Mouse (Mus musculus): ENCODE measurements at regions not wholly inside any gene's neighbourhood (a gene's known extent, or its start where the extent isn't known, plus 50 kb on each side); places are given as distances from the start of the nearest gene placed in this dataset.

- WGBS: 70% methylated on average over 6 of the region's 6 CpGs
- Histone ChIP-seq H3K36me3 (ENCODE audit: control insufficient read depth, insufficient read depth, low read length) (no peaks in the 10 kb centered on the region), H3K4me1 (ENCODE audit: control insufficient read depth, insufficient read depth, low read length) (0 out of 2 replicates have a peak, but pooled peaks cover 6% of the 10 kb centered on the region), H3K27ac (ENCODE audit: low read length) (no peak overlapping the region), H3K4me2 (ENCODE audit: low read depth, low read length) (no peak overlapping the region), H3K9ac (ENCODE audit: low read length) (no peak overlapping the region), H3K4me3 (replicated peaks; ENCODE audit: low read length) (no peak overlapping the region), H3K9me3 (replicated peaks; ENCODE audit: control insufficient read depth, low read length) (no peaks in the 10 kb centered on the region), H3K27me3 (ENCODE audit: control insufficient read depth, insufficient read depth, low read length) (no peaks in the 10 kb centered on the region)
- ATAC-seq (ENCODE audit: insufficient read depth, low FRiP score): no peak
Observed at GRCm38 (mm10) chr8:116053043-116053442, 345.4 kb upstream of the Maf start.

DNA sequence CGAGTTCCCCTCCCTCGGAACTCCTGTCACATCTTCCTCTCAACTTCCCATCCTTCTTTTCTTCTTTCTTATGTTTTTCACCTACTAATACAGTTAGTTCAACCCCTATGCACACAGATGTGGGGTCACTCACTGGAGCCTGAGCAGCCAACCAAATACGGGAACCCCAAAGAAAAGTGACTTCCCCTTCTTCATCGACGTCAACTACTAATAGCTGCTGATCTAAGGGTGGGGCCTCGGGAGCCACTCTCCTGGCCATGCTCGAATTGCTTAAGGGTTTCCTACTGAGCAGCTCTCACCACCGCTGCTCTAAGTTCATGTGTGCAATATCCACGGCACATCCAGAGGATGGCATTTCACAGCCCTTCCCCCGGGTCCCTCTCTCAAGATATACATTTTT is 340.9 kb upstream of the Maf start:
- Histone ChIP-seq H3K4me2 (ENCODE audit: low read depth, low read length) (no peak overlapping the region), H3K27me3 (ENCODE audit: control insufficient read depth, insufficient read depth, low read length) (no peaks in the 10 kb centered on the region), H3K27ac (ENCODE audit: low read length) (no peak overlapping the region), H3K4me3 (replicated peaks; ENCODE audit: low read length) (no peak overlapping the region), H3K4me1 (ENCODE audit: control insufficient read depth, insufficient read depth, low read length) (no peaks in the 10 kb centered on the region), H3K9ac (ENCODE audit: low read length) (no peak overlapping the region), H3K36me3 (ENCODE audit: control insufficient read depth, insufficient read depth, low read length) (no peaks in the 10 kb centered on the region), H3K9me3 (replicated peaks; ENCODE audit: control insufficient read depth, low read length) (no peaks in the 10 kb centered on the region)
- ATAC-seq (ENCODE audit: insufficient read depth, low FRiP score): no peak
- WGBS: 84% methylated on average over 10 of the region's 10 CpGs

GRCm38 (mm10) chr8:116046859-116047258 is 339.3 kb upstream of the Maf start:
- no peaks in the 10 kb centered on the region for H3K27me3 ChIP-seq (ENCODE audit: control insufficient read depth, insufficient read depth, low read length)
- H3K9me3 ChIP-seq (replicated peaks; ENCODE audit: control insufficient read depth, low read length): no peaks in the 10 kb centered on the region
- no peaks in the 10 kb centered on the region for H3K36me3 ChIP-seq (ENCODE audit: control insufficient read depth, insufficient read depth, low read length)
- H3K27ac ChIP-seq (ENCODE audit: low read length): no peak overlapping the region
- H3K4me1 ChIP-seq (ENCODE audit: control insufficient read depth, insufficient read depth, low read length): no peaks in the 10 kb centered on the region
- no peak overlapping the region for H3K4me3 ChIP-seq (replicated peaks; ENCODE audit: low read length)
- WGBS: 64% methylated on average over 3 of the region's 3 CpGs
- no peak overlapping the region for H3K9ac ChIP-seq (ENCODE audit: low read length)
- no peak for ATAC-seq (ENCODE audit: insufficient read depth, low FRiP score)
- no peak overlapping the region for H3K4me2 ChIP-seq (ENCODE audit: low read depth, low read length)

DNA sequence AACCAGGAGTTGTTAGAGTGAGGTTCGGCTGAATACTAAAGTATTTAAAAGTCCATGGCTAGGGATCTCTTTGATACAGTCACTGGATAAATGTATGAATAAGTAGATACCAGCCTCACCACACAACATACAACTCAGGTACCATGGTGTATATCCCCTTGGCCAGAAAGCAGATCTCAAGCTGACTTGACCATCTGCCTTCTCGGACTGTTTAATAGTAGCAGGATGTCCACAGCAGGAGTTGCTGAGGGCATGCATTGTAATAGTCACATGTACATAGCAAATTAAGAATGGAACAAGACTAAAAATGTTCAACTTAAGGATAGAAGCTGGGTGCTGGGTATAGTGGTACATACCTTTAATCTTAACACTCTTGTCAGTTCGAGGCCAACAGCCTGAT is 337.9 kb upstream of the Maf start:
- Histone ChIP-seq H3K27me3 (ENCODE audit: control insufficient read depth, insufficient read depth, low read length) (no peaks in the 10 kb centered on the region), H3K36me3 (ENCODE audit: control insufficient read depth, insufficient read depth, low read length) (no peaks in the 10 kb centered on the region), H3K9ac (ENCODE audit: low read length) (no peak overlapping the region), H3K27ac (ENCODE audit: low read length) (no peak overlapping the region), H3K4me3 (replicated peaks; ENCODE audit: low read length) (no peak overlapping the region), H3K9me3 (replicated peaks; ENCODE audit: control insufficient read depth, low read length) (no peaks in the 10 kb centered on the region), H3K4me1 (ENCODE audit: control insufficient read depth, insufficient read depth, low read length) (no peaks in the 10 kb centered on the region), H3K4me2 (ENCODE audit: low read depth, low read length) (no peak overlapping the region)
- WGBS: 83% methylated on average over 3 of the region's 3 CpGs
- ATAC-seq (ENCODE audit: insufficient read depth, low FRiP score): no peak

DNA sequence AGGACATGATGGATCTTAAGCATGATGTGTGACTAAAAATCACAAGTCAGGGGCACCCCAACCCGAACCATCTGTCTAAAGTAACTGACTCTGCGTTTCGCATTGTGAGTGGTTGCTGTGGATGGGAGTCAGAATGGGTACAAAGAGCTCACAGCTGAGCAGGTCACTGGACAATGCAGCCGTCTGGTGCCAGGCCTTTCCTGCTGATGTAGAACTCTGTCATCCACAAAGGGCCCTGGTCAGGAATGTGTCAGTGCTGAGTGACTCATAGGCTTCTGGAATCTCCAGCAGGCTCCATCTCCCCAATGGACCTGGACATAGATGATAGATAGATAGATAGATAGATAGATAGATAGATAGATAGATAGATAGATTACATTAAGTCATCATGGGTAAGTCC is 335.8 kb upstream of the Maf start:
- no peak for ATAC-seq (ENCODE audit: insufficient read depth, low FRiP score)

DNA sequence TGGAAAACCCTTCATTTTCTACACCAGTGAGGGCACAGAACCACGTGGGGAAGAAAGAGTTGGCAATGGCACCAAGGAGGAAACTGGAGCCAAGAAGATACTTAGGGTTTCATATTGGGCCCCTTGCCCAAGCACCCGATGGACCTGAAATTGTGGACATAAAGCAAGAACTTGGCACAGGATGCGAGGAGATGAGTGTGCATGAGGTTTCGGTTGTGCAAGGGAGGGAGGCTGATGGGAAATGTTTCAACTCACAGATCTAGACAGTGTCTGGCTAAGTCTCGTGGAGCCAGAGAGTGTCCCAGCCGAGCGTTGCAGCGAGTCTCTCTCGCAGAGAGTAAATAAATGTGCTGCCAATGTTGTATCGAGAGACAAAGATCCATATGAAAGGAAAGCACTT is 323.4 kb upstream of the Maf start:
- Histone ChIP-seq H3K27me3 (ENCODE audit: control insufficient read depth, insufficient read depth, low read length) (no peaks in the 10 kb centered on the region), H3K4me3 (replicated peaks; ENCODE audit: low read length) (no peak overlapping the region), H3K9ac (ENCODE audit: low read length) (no peak overlapping the region), H3K4me2 (ENCODE audit: low read depth, low read length) (no peak overlapping the region), H3K9me3 (replicated peaks; ENCODE audit: control insufficient read depth, low read length) (no peaks in the 10 kb centered on the region), H3K4me1 (ENCODE audit: control insufficient read depth, insufficient read depth, low read length) (no peaks in the 10 kb centered on the region), H3K27ac (ENCODE audit: low read length) (no peak overlapping the region), H3K36me3 (ENCODE audit: control insufficient read depth, insufficient read depth, low read length) (no peaks in the 10 kb centered on the region)
- WGBS: 88% methylated on average over 10 of the region's 10 CpGs
- ATAC-seq (ENCODE audit: insufficient read depth, low FRiP score): no peak

More for the DNA sequence above, 335.8 kb upstream of the Maf start:
- Histone ChIP-seq H3K27ac (ENCODE audit: low read length) (no peak overlapping the region), H3K4me3 (replicated peaks; ENCODE audit: low read length) (no peak overlapping the region), H3K36me3 (ENCODE audit: control insufficient read depth, insufficient read depth, low read length) (no peaks in the 10 kb centered on the region), H3K9ac (ENCODE audit: low read length) (no peak overlapping the region), H3K4me1 (ENCODE audit: control insufficient read depth, insufficient read depth, low read length) (no peaks in the 10 kb centered on the region), H3K27me3 (ENCODE audit: control insufficient read depth, insufficient read depth, low read length) (no peaks in the 10 kb centered on the region), H3K9me3 (replicated peaks; ENCODE audit: control insufficient read depth, low read length) (no peaks in the 10 kb centered on the region), H3K4me2 (ENCODE audit: low read depth, low read length) (no peak overlapping the region)
- WGBS: 83% methylated on average over 4 of the region's 4 CpGs

DNA sequence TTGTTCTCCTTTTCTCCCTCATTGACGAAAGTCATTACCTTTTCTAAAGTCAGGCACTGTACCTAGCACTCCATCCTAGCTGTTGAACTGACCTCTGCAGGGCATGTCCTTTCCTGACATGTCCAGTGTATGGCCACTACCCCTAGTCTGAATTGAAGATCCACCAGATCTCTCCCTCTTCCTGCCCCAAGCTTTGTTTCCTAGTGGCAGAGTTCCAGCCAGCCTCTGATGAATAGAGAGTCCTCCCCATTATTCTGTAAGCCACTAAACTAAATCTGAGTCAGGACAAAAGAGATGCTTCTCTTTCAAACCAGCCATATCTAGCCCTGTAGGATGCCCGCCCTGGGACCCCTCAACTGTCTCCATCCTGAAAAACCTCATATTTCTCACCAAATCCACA is 317.7 kb upstream of the Maf start:
- no peak for ATAC-seq (ENCODE audit: insufficient read depth, low FRiP score)
- no peaks in the 10 kb centered on the region for H3K27me3 ChIP-seq (ENCODE audit: control insufficient read depth, insufficient read depth, low read length)
- H3K9me3 ChIP-seq (replicated peaks; ENCODE audit: control insufficient read depth, low read length): no peaks in the 10 kb centered on the region
- H3K4me1 ChIP-seq (ENCODE audit: control insufficient read depth, insufficient read depth, low read length): no peaks in the 10 kb centered on the region
- H3K27ac ChIP-seq (ENCODE audit: low read length): no peak overlapping the region
- no peak overlapping the region for H3K4me2 ChIP-seq (ENCODE audit: low read depth, low read length)
- H3K4me3 ChIP-seq (replicated peaks; ENCODE audit: low read length): no peak overlapping the region
- WGBS: 81% methylated on average over 2 of the region's 2 CpGs
- H3K9ac ChIP-seq (ENCODE audit: low read length): no peak overlapping the region
- no peaks in the 10 kb centered on the region for H3K36me3 ChIP-seq (ENCODE audit: control insufficient read depth, insufficient read depth, low read length)

DNA sequence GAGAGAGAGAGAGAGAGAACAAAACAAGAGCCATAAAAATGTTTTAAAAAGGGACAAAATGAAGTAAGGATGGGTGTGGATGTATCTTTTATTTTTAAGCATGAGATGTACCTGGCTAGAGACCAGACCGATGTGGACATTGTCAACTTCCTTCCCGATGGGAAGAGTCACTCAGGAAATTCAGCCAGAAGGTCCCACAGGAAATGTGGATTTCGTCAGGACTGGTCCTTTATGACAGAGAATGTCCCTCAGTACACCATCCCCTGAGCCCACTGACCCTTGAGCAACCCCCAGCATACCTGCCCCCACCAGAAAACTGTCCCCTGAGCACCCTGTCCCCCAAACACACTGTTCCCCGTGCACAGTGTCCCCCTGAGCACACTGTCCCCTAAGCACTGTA is 317.2 kb upstream of the Maf start:
- Histone ChIP-seq H3K4me2 (ENCODE audit: low read depth, low read length) (no peak overlapping the region), H3K9ac (ENCODE audit: low read length) (no peak overlapping the region), H3K4me1 (ENCODE audit: control insufficient read depth, insufficient read depth, low read length) (no peaks in the 10 kb centered on the region), H3K4me3 (replicated peaks; ENCODE audit: low read length) (no peak overlapping the region), H3K9me3 (replicated peaks; ENCODE audit: control insufficient read depth, low read length) (no peaks in the 10 kb centered on the region), H3K36me3 (ENCODE audit: control insufficient read depth, insufficient read depth, low read length) (no peaks in the 10 kb centered on the region), H3K27me3 (ENCODE audit: control insufficient read depth, insufficient read depth, low read length) (no peaks in the 10 kb centered on the region), H3K27ac (ENCODE audit: low read length) (no peak overlapping the region)
- 63% methylated on average over 4 of the region's 4 CpGs for WGBS
- ATAC-seq (ENCODE audit: insufficient read depth, low FRiP score): no peak

GRCm38 (mm10) chr8:116021691-116022090 is 314.1 kb upstream of the Maf start:
- no peak for ATAC-seq (ENCODE audit: insufficient read depth, low FRiP score)
- H3K27ac ChIP-seq (ENCODE audit: low read length): no peak overlapping the region
- H3K9ac ChIP-seq (ENCODE audit: low read length): no peak overlapping the region

DNA sequence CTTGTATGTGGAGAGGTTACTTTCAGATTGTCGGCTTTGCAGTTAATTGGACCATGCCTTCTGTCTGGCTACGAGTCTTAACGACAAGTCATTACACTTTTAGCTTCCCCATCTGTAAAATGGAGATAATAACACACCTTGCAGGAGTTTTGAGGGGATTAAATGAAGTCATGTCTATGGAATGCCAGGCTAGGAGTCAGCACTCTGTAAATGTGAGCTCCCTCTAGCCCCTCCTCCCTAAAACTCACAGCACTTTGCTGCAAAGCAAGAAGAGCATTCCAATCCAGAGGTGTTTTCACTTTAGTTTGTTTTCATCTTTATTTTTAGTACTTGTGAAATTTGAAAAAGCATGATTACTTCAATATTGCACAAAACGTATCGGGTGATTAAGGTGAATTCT is 287.7 kb upstream of the Maf start:
- no peaks in the 10 kb centered on the region for H3K9me3 ChIP-seq (replicated peaks; ENCODE audit: control insufficient read depth, low read length)
- H3K27me3 ChIP-seq (ENCODE audit: control insufficient read depth, insufficient read depth, low read length): no peaks in the 10 kb centered on the region
- H3K4me2 ChIP-seq (ENCODE audit: low read depth, low read length): no peak overlapping the region
- H3K4me3 ChIP-seq (replicated peaks; ENCODE audit: low read length): no peak overlapping the region
- H3K4me1 ChIP-seq (ENCODE audit: control insufficient read depth, insufficient read depth, low read length): no peaks in the 10 kb centered on the region
- no peak for ATAC-seq (ENCODE audit: insufficient read depth, low FRiP score)
- no peaks in the 10 kb centered on the region for H3K36me3 ChIP-seq (ENCODE audit: control insufficient read depth, insufficient read depth, low read length)
- no peak overlapping the region for H3K27ac ChIP-seq (ENCODE audit: low read length)
- H3K9ac ChIP-seq (ENCODE audit: low read length): no peak overlapping the region
- whole genome bisulfite sequencing: 68% methylated on average over 5 of the region's 5 CpGs

More at GRCm38 (mm10) chr8:116021691-116022090, 314.1 kb upstream of the Maf start:
- no peaks in the 10 kb centered on the region for H3K4me1 ChIP-seq (ENCODE audit: control insufficient read depth, insufficient read depth, low read length)
- no peaks in the 10 kb centered on the region for H3K9me3 ChIP-seq (replicated peaks; ENCODE audit: control insufficient read depth, low read length)
- no peak overlapping the region for H3K4me2 ChIP-seq (ENCODE audit: low read depth, low read length)
- no peaks in the 10 kb centered on the region for H3K36me3 ChIP-seq (ENCODE audit: control insufficient read depth, insufficient read depth, low read length)
- H3K27me3 ChIP-seq (ENCODE audit: control insufficient read depth, insufficient read depth, low read length): no peaks in the 10 kb centered on the region
- no peak overlapping the region for H3K4me3 ChIP-seq (replicated peaks; ENCODE audit: low read length)

Measured in stomach, embryonic 16.5 days (tissue).